Mouse (Mus musculus) ovary, postnatal 14 days (tissue): ENCODE results near the gene Ppp4r3b.

Experiments used
- DNase-seq: peaks from one replicate; pipeline ENCODE4 v3.0.0; 2022; ENCODE audit warnings: low spot score

The Ppp4r3b gene

GRCm38 (mm10) chr11:29238047-29238446 is 65.4 kb downstream of the Ppp4r3b start:
- no peak for DNase-seq

DNA sequence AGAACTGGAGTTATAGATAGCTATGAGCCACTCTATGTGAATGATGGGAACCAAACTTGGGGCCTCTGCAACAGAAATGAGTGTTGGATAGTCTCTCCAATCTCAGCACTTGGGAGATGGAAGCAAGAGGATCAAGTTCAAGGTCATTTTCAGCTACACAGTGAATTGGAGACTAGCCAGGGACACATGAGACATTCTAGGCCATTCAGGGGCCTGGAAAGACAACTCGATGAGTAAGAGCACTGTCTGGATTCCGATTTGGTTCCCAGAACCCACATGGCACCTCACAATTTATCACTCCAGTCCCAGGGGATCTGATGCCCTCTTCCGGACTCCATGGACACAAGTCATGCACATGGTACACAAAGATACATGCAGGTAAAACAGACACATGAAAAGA is 65.9 kb downstream of the Ppp4r3b start:
- DNase-seq = no peak

DNA sequence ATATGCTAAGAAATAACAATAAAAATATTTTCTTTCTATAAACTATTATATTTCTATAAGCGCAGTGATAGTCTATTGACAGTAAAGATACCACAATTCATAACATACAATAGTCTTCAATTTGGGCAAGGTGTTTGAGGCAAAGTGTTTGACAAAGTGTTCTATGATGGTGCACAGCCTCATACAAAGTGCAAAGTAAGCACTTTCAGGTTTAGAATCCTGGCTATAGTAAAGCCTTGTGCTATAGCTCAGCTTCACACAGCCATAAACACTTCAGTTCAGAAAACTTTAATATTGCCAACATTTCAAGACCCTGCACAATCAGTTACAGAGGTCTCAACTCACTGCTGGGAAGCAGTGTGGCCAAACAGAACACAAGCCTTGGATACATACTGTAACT is 66.7 kb downstream of the Ppp4r3b start:
- no peak for DNase-seq

GRCm38 (mm10) chr11:29241961-29242360 is 69.3 kb downstream of the Ppp4r3b start:
- no peak for DNase-seq

DNA sequence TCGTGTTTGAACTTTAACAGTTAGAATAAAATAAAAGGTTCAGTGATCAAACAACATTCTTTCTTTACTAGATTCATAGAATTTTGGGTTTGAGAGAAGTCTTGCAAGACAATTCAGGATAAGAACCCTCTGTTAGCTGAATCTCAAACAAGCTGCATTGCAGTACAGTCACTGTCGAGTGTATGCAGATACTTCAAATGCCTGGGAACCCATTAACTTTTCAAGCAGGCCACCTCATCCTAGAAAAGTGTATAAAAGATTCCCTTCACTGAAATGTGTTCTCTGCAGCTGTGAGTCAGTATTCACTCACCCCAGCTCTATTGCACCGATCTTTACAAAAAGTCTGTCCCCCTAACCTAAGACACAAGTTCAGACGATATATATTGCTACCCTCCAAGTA is 73.3 kb downstream of the Ppp4r3b start:
- no peak for DNase-seq

- peak; percentile 75 for DNase-seq
Observed at GRCm38 (mm10) chr11:29246883-29247650, 74.4 kb downstream of the Ppp4r3b start, which contains the start of gene Cfap36. Gene Cfap36, minus strand, starts transcription at chr11:29247409.

DNA sequence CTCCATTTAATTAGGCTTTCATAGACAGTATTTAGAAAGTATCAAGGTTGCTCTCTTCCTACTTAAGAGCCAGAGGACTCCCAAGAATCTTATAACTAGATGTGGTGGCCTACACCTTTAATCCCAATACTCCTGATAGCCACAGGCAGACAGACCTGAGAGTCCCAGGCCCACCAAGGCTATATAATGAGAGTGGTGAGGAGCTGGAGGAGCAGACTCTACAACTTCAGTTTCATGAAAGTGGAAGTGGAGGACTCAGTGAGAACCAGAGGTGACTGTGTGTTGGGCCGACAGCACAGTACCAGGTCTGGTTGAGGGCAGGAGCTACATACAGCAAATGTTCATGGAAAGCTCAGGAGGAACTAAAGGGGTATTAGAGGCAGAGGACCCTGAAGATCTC is 75.0 kb downstream of the Ppp4r3b start:
- no peak for DNase-seq

GRCm38 (mm10) chr11:29248386-29248785 is 75.7 kb downstream of the Ppp4r3b start:
- DNase-seq = no peak

- no peak for DNase-seq
Observed at GRCm38 (mm10) chr11:29254643-29255042, 82.0 kb downstream of the Ppp4r3b start.

DNA sequence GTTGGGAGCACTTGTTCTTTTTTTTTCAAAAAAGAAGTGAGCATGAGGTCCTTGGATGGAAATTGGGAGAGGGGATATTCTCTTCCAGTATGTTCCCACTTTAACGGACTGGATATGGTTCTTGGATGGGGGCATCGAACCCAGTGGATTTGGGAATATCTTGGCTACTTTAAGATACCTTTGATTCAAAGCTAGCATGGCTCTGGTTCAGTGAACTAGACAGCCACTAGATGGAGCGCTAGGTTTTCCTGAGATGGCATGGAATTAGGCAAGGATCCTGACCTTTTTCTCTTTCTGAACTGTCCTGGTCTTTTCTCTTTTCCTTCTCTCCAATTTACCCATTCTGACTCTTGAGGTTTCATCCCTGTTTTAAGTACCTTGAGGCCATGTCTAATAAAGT is 95.1 kb downstream of the Ppp4r3b start:
- peak; percentile 27 for DNase-seq
